Mouse (Mus musculus): ENCODE measurements around the gene Pth1r. TPM values are rescaled to one million over a fixed set of nuclear protein-coding genes. Genes with fewer than 3 reads are reported as not detected.

Gene Pth1r
- total and polyA plus RNA-seq, 3 experiments: 0.15 to 0.77 TPM; not detected in 1

GRCm38 (mm10) chr9:110781256-110781721 lies 34.3 kb upstream of the Pth1r start (continued):
- TF ChIP-seq ZMIZ1 (IDR thresholded peaks at IDR 0.05; ENCODE audit: low read depth, low read length): no peak
- no peak for TF ChIP-seq RCOR1 (IDR thresholded peaks at IDR 0.05; ENCODE audit: low read depth, low read length)
- no peak for TF ChIP-seq CHD2 (IDR thresholded peaks at IDR 0.05; ENCODE audit: low read length)

DNA sequence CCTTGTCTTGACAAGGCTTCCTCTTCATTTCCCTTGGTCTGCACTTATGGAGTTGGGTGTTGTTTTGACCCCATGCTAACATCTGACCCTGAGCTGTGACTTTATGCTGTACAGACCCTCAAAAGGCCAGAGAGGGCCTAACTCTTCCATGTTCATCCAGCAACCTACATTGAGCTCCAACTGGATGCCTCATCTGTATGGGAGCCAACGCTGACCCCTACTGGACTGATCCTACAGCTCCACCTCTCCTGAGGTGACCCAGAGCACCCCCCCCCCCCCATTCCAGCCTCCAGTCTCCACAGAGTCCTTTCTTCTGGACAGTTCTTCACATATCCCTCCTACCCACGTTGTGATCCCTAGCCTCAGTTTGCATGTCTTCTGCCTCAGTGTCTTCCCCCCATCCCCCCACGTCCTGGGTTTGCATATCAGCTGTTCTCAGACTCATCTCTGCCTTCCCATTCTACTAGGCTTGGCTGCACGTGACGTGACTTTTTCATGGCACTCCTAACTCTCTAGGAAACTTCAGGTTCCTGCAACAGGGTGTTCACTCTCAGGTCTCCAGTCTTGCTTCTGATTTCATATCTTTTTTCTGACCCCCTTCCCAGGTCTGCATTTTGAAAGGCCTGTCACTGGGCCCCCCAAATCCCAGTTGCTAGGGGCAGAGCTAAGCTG lies 32.4 kb upstream of the Pth1r start:
- DNase-seq (ENCODE audit: low read depth, low spot score): peak; percentile 44
- Histone ChIP-seq H3K79me2 (ENCODE audit: control insufficient read depth, insufficient read depth, low read length, poor library complexity) (no peaks in the 10 kb centered on the region), H3K9me3 (replicated peaks; ENCODE audit: insufficient read depth, low read length) (no peaks in the 10 kb centered on the region), H3K27ac (ENCODE audit: control insufficient read depth, low read depth, low read length) (no peak overlapping the region), H3K9ac (ENCODE audit: control insufficient read depth, low read depth, low read length, poor library complexity, severe bottlenecking) (no peak overlapping the region), H3K4me3 (ENCODE audit: control insufficient read depth in 1 of 2, insufficient read depth in 1 of 2, low read depth in 2 of 2, low read length in 2 of 2) (no peak overlapping the region), H3K27me3 (ENCODE audit: control insufficient read depth in 1 of 2, insufficient read depth in 2 of 2, low read length in 2 of 2) (no peaks in the 10 kb centered on the region; a peak in 3 of 4 replicates), H3K36me3 (ENCODE audit: control insufficient read depth in 1 of 2, insufficient read depth in 2 of 2, low read length in 2 of 2) (no peaks in the 10 kb centered on the region), H3K4me1 (ENCODE audit: control insufficient read depth in 1 of 2, insufficient read depth in 2 of 2, low read length in 2 of 2) (peaks cover 0 to 5% of the 10 kb centered on the region in 2 experiments; a peak in 1 of 4 replicates)
- TF ChIP-seq MAFK (IDR thresholded peaks at IDR 0.05; ENCODE audit: borderline replicate concordance, low read depth, low read length): no peak
- peak; percentile 45 to 69 (median 60) for TF ChIP-seq CTCF (IDR thresholded peaks at IDR 0.05 in 2 of 3, conservative IDR thresholded peaks at IDR 0.05 in 1 of 3; ENCODE audit: control insufficient read depth in 1 of 3, insufficient read depth in 1 of 3, low read depth in 2 of 3, low read length in 3 of 3, poor library complexity in 1 of 3, severe bottlenecking in 1 of 3)
- TF ChIP-seq MXI1 (IDR thresholded peaks at IDR 0.05; ENCODE audit: low read depth, low read length): no peak
- TF ChIP-seq HCFC1 (IDR thresholded peaks at IDR 0.05; ENCODE audit: low read depth, low read length): no peak
- peak; percentile 46 for TF ChIP-seq RAD21 (IDR thresholded peaks at IDR 0.05; ENCODE audit: low read depth, low read length)
- TF ChIP-seq ZKSCAN1 (IDR thresholded peaks at IDR 0.05; ENCODE audit: low read depth, low read length): no peak
- TF ChIP-seq SMC3 (IDR thresholded peaks at IDR 0.05; ENCODE audit: low read depth, low read length): peak; percentile 39
- no peak for TF ChIP-seq CHD1 (IDR thresholded peaks at IDR 0.05; ENCODE audit: low read depth, low read length)
- TF ChIP-seq MYB (IDR thresholded peaks at IDR 0.05; ENCODE audit: low read depth, low read length): no peak
- peak; percentile 22; the same call in 1 of the 2 replicates for TF ChIP-seq ZC3H11A (IDR thresholded peaks at IDR 0.05; ENCODE audit: low read depth, low read length)
- TF ChIP-seq NELFE (IDR thresholded peaks at IDR 0.05; ENCODE audit: low read depth, low read length): no peak
- no peak for TF ChIP-seq MEF2A (IDR thresholded peaks at IDR 0.05; ENCODE audit: extremely low read depth, insufficient replicate concordance, low read depth, low read length, poor library complexity, severe bottlenecking)

GRCm38 (mm10) chr9:110778559-110778958 lies 31.6 kb upstream of the Pth1r start:
- Histone ChIP-seq H3K36me3 (ENCODE audit: control insufficient read depth in 1 of 2, insufficient read depth in 2 of 2, low read length in 2 of 2) (no peaks in the 10 kb centered on the region), H3K4me3 (ENCODE audit: control insufficient read depth in 1 of 2, insufficient read depth in 1 of 2, low read depth in 2 of 2, low read length in 2 of 2) (no peak overlapping the region), H3K9me3 (replicated peaks; ENCODE audit: insufficient read depth, low read length) (no peaks in the 10 kb centered on the region), H3K27me3 (ENCODE audit: control insufficient read depth in 1 of 2, insufficient read depth in 2 of 2, low read length in 2 of 2) (no peaks in the 10 kb centered on the region; a peak in 3 of 4 replicates), H3K4me1 (ENCODE audit: control insufficient read depth in 1 of 2, insufficient read depth in 2 of 2, low read length in 2 of 2) (peaks cover 0 to 5% of the 10 kb centered on the region in 2 experiments; a peak in 1 of 4 replicates), H3K79me2 (ENCODE audit: control insufficient read depth, insufficient read depth, low read length, poor library complexity) (no peaks in the 10 kb centered on the region), H3K9ac (ENCODE audit: control insufficient read depth, low read depth, low read length, poor library complexity, severe bottlenecking) (no peak overlapping the region), H3K27ac (ENCODE audit: control insufficient read depth, low read depth, low read length) (no peak overlapping the region)
- TF ChIP-seq RAD21 (IDR thresholded peaks at IDR 0.05; ENCODE audit: low read depth, low read length) (no peak), BHLHE40 (IDR thresholded peaks at IDR 0.05; ENCODE audit: borderline replicate concordance, low read depth, low read length) (no peak), CTCF (IDR thresholded peaks at IDR 0.05 in 2 of 3, conservative IDR thresholded peaks at IDR 0.05 in 1 of 3; ENCODE audit: control insufficient read depth in 1 of 3, insufficient read depth in 1 of 3, low read depth in 2 of 3, low read length in 3 of 3, poor library complexity in 1 of 3, severe bottlenecking in 1 of 3) (0 out of 6 replicates have a peak, but pooled peaks of 1 of the 3 experiments have one; percentile 1)
- no peak for DNase-seq (ENCODE audit: low read depth, low spot score)
